Mouse (Mus musculus) granulocyte monocyte progenitor cell, adult 5-6 weeks (primary cell): Measurements from ENCODE around the gene Rcc2. TPM values are rescaled to one million over a fixed set of nuclear protein-coding genes. Genes with fewer than 3 reads are reported as not detected.

Experiments used
- ATAC-seq: replicated peaks from 2 replicates; pipeline ENCODE4 v1.8.0; 2016; ENCODE audit warnings: mild to moderate bottlenecking, moderate TSS enrichment, inconsistent platforms; ENCODE audit not compliant: poor library complexity, severe bottlenecking
- total RNA-seq, 2 experiments: library from RNA; stranded (forward) in 1 of 2; stranded (reverse) in 1 of 2; fragments of 200-712, 200-1000 nt in 1 of 2; fragments of >200 nt in 1 of 2; fragmentation: Nextera tagmentation in 1 of 2; gene quantifications; 2 replicates each; pipeline ENCODE4 v1.2.3; 2014 to 2017

The Rcc2 gene
- total RNA-seq, 2 experiments from 2014 or later = 150 to 176 TPM

DNA sequence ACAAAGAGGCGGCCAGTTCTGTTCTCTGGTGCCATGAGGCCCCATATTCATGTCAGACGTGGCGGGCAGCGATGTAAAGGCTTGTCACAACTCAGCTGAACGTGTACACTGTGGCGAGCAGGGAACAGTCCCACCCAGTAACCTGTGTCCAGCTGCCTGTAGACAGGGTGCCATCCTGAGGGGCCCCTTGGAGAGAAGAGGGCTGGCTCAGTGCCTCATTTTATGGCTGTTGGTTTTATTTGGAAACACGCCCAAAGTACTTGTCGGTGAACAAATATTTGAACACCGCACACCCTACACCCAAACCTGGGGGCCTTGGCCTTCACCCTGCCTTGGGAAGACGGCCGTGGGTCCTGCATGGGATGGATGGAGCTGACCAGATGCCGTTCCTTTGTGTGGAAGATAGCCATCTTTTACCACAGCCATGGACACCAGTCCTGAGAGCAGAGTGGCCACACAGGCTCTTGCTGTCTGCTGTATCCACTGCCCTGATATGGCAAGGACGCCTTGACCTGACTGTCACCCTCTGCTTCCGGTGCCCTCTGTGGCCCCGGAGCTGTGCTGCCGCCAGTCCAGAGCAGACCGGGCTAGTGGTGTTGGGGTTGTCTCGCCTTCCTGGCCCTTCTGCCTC lies 8.1 kb downstream of the Rcc2 start:
- no peak for ATAC-seq

DNA sequence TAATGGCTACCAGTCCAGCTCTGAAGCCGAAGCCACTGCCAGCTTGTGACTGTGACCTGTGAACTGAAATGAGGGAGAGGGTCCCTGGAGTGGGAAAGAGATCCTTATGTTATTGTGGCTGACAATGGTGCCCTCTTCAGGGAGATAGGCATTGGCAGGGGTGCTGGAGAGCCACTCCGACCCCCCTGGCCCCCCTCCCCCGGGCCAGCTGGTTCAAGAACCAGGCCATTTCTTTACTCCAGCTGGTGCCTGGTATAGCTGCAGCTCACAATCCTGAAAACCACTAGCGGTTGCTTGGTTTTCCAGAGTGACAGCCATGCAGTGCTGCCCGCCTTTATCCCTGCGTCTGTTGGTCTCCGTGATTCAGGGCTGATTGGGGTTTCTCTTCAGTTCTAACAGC lies 8.8 kb downstream of the Rcc2 start:
- ATAC-seq = no peak

DNA sequence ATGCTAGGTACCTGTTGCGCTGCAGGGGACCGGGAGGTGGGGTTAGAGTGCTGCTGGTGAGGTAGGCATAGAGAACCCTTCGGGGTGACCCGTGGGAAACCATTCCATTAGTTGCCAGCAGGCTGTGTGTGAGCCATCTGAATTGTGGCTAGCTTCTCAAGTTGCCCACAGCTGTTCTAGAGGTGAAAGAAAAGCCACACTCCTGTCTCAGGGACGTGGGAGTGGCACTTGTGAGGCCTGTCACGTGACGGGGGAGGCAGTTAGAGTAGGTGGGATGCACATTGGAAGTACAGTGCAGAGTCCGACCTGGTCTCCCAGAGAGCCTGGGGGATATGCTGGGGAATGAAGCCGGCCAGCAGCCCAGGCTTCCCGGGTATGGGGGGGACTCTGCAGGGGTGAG lies 9.3 kb downstream of the Rcc2 start:
- no peak for ATAC-seq

DNA sequence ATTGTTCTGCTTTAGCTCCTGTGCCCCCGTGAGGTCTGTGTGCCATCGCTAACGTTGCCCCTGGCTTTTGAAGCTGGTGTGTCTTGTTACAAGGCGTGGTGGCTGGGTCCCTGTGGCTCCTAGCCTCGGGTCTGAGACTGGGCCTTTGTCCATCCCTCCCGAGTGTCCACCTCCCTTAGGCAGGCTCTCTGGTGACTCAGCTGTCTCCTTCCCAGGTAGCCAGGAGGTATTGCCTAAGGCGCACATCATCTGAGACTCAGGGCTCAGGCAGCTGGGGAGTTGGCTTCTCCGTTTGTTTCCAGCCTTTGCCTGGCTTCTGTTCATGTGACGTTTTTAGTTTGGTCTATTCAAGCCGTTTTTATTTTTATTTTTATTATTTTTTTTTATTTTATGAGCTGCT lies 10.4 kb downstream of the Rcc2 start:
- ATAC-seq = no peak

DNA sequence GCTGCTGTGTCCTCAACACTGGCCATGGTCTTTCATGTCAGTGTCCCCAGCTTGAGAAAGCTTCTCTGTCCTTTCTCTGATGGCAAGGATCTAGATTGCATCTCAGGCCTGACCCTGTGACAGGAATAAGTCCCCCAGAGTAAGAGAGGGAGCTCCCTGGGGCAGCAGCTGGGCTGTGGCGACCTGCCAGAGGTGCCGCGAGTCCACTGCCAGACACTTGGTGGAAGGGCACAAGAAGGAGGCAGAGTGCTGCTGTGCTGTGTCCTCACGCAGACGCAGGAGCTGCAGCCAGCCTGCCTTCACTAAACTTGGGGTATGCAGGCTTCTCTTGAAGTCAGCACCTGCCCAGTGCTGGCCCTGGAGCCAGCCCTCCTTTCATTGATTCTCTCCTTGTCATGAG lies 11.0 kb downstream of the Rcc2 start:
- no peak for ATAC-seq

DNA sequence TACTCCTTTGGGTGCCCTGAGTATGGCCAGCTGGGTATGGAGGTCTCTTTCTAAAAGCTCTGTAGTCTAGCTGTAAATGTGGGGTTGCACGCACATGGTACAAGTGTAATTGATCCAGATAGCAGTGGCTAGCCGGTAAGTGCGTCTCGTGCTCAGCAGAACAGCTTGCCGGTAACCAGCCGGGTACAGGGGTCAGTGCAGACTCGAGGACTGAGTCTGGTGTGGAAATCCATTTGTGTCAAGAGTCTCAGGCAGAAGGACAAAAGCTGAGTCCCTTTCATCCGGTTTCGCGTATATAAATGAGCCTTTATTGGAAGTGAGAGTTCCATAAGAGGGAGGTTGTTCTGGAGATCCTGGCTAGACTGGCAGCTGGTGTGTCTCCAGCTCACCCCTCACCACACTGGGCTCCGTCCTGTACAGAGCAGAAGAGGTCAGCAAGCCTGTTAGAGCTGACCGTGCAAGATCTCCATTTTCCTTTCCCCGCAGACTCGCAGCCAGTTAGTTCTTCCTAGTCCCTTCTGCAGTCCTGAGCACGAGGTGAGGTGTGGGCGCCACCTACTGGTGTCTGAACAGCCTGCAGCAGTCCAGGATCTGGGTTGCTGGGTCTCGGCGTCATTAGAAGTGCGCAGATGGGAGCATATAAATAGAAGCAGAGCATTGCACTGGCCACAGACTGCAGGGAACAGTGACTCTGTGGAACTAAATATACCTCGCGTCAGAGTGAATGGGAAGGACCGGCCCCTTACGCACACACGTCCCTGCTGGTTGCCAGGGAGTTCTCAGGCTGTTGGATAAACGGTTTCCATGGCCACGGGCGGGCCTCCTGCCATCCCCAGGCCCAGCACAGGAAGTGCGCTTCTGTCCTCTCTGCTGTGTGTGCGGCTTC lies 13.4 kb downstream of the Rcc2 start:
- peak; percentile 81 for ATAC-seq

DNA sequence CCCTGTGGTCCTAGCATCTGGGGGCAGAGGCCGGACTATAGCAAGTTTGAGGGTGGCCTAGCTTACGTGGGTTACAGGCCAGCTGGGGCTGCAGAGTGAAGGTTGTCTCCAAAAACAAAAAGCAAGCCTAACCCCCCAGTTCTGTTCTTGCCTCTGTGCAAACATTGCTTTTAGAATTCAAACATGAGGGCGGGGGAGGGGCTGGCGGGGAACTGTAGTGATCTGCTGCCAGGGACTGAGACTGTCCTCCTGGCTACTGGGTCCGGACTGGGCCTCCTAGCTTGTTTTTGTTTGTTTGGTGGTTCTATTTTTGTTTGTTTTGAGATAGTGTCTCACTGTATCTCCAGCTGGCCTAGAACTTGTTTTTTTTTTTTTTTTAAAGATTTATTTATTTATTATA lies 14.2 kb downstream of the Rcc2 start:
- no peak for ATAC-seq

DNA sequence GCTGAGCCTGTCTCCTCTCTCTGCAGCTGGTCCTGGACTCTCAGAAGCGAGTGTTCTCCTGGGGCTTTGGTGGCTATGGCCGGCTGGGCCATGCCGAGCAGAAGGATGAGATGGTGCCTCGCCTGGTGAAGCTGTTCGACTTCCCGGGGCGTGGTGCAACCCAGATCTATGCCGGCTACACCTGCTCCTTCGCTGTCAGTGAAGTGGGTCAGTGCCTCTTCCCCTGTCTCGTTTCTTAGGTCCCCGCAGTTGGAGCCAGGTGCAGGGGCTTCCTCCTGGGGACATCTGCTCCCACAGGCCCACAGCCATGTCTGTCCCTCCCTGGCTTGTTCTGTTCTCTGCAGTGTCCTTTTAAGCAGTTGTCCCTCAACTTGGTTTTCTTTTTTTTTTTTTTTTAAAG lies 16.7 kb downstream of the Rcc2 start:
- ATAC-seq = no peak

DNA sequence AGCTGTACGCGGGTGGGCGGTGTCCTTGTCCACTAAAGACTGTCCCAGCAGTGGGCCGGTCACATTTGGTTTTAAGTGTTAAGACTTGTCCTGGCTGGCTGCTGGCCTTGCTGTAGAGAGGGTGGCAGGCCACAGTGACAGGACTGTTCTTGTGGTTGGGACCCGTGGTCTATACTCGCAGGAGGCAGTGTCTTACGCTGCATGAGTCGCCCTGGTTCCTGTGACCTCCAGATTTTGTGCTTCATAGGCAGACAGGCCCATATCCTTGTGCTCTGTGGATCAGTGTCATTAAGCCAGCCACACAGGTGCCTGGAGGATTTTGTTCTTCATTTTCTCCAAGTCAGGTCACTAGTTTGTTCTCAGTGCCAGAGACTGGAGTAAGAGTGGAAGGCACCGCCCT lies 18.1 kb downstream of the Rcc2 start:
- no peak for ATAC-seq

DNA sequence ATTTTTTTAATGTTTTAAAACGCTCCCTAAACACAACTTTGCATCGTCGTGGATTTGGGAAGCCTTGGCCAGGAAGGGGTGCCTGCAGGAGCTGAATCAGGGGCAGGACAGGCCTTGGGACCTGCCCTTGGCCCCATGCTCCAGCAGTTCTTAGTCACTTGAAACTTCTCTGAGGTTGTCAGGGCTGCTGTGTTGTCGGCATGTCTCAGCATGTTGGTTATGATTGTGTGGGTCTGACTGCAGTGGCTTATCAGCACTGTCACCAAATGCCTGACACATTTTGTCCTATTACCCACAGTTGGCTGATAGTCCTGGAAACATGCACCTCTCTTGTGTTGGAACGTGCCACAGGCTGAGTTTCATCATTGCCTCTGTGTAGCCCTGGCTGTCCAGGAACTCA lies 19.8 kb downstream of the Rcc2 start:
- no peak for ATAC-seq

DNA sequence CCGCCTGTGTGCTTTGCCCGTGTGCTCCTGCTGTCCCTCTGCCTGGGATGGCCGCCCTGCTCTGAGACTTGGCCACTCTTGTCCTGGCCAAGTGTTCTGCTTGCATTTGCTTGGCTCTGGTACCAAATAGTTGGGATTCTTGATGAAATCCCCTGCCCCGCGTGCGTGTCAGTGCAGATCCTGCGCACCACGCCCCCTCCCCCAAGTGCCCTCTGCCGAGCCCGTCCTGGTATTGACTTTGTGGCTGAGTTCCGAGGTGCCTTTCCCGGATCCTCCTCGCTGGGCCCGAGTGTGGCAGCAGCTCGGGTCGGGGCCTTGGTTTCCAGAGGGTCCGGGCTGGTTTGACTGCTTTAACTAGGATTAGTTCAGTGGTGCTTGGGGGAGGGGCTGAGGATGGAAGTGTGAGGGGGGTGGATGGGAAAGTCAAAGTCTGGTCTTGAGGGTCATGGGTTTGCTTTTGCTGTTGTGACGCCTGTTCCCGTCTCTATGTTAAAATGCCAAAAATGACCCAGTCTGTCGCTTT lies 21.7 kb downstream of the Rcc2 start:
- no peak for ATAC-seq

DNA sequence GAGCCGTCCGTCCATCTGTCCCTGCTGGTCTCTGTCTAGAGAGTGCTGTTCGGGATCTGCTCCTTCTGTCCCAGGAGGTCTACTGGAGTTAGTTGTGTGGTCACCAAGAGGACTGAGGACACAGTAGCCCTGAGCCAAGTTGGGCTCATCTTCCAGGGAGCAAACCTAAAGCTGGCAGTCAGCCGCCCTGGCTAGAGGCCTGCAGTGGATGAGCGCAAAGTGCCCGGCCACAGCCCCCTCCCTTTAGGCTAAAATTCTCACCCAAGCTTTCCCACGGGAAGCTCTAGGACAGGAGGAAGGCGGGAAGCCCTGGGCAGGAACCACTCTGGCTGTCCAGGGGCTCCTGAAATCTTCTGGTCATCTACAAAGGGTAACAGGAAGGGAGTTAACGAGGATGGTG lies 22.4 kb downstream of the Rcc2 start:
- ATAC-seq = no peak

DNA sequence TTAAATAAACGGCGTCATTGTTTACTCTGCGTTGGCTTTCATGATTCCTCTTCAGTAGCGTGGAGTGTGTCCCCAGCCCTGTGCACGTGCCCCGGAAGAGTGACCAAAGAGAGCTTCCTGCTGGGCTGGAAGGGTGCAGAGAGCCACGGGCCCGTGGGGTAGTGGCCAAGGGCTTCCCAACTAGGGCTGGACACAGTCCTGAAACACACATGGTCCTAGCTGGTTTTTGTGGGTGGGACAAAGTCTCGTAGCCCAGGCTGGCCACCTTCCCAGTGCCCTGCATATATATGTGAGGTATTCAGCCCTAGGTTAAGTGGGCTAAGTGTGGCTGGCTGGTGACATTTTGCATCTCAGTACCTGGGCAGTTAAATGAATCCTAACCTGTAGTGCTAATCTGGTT lies 22.9 kb downstream of the Rcc2 start:
- ATAC-seq = no peak

DNA sequence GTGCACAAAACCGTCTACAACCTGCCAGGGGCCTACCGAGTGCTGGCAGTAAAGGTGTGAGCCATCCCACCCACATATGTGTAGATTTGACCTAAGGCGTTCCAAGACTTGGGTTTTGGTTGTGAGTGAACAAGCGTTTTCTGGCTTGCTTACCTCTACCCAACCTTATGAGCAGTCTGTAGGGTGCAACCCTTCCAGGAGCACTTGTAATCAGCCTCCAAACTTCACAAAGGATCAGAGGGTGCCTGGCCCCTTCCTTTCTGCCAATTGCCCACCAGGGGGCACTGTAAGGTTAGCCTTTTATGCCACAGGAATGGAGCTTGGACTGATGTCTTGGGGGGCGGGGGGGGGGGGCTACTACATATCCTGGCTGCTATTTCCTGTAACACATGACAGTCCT lies 23.5 kb downstream of the Rcc2 start:
- ATAC-seq = 0 out of 2 replicates have a peak, but pooled peaks have one; percentile 25

DNA sequence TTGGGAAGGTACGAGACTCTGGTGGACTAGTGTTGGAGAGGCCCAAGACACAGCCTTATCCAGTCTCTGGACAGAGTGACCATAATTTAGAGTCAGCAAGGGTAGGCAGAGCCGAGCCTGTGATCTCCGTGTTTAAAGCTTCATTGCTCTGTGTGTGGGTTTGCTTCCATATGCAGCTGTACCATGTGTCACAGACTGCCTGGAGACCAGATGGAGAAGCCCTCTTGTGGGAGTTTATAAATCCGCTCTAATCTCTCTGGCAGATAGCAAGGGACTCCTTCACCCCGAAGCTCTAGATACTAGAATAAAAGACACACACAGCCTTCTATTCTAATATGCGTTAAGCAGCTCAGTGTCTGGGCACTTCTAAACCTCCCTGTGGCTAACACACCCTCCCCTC lies 24.4 kb downstream of the Rcc2 start:
- no peak for ATAC-seq

DNA sequence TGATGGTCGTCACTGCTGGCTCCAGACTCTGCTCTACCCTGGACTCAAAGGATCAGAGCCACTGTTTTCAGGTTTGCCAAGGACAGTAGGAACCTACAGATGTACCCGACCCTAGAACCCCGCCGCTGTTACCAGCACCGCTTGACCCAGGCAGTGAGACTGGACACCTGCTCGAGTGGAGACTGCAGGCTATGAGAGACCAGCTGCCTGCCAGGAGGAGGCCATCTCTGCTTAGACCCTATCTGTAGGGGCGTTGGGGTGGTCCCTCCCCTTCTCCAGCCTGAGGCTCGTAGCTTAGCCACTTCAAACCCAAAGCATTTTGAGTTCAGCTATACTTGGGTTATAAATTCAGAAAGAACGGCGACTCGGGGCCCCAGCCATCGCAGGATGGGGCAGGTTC lies 26.6 kb downstream of the Rcc2 start:
- ATAC-seq = no peak

DNA sequence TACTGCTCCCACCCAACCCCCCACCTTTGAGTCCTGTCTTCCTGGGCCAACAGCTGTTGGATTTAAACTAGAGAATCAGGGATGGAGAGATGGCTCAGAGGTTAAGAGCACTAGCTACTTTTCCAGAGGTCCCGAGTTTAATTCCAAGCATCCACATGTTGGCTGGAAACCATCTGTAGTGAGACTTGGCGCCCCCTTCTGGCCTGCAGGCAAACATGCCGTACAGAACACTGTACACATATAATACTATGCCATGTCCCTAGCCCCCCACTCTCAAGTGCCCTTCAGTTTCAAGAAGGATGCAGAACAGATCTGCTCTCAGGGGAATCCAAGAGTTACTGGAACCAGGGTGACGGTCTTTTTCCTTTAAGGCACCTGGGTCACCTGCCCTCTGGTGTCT lies 31.3 kb downstream of the Rcc2 start:
- no peak for ATAC-seq

DNA sequence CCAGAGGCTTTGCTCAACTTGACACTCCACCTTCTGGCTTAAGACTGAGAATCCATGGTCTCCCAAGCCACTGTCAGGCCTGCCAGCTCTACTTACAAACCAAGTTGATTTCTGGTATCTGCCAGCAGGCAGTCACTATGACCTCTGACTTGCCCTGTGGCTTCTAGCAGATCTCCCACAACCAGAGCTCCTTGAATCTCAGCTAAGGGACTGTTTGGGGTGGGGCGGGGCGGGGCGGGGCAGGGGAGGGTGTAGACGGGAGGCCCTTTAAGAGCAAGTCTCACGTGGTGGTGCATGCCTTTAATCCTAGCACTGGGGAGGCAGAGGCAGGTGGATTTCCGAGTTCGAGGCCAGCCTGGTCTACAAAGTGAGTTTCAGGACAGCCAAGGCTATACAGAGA lies 32.5 kb downstream of the Rcc2 start:
- ATAC-seq = no peak

DNA sequence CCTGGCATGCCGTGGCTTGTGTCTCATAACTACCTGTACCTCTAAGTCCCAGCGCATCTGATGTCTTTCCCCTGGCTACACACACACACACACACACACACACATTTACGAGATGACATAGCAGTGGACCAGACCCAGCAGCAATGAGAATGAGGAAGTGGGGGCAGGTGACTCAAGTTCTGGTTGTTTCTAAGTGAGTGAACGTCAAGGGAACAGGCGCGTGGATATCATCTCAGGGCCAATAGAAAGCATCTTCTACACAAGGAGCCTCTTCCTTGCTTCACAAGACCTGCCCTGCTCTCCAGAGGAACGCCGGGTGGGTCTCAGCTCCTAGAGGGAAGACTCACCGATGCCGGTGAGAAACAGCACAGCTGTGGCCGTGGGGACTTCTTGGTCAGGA lies 40.3 kb downstream of the Rcc2 start:
- peak; percentile 65 for ATAC-seq

DNA sequence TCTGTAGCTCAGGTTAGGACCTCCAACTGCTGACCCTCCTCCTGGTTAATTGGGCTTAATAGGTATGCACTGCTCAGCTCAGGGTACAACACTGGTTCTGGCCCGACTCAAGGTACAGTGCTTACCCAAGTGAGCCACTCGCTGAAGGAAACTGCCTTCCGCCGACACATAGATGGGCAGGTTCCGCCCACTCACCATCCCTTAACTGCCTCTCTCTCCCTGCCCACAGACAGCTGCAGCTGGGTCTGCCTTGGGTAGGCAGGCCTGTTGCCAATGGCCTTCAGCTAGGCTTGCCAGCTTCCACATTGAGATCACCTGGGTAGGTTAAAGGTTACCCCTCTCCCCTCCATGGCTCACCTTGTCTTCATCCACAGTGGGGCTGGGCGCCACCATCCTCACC lies 41.1 kb downstream of the Rcc2 start:
- ATAC-seq = 0 out of 2 replicates have a peak, but pooled peaks have one; percentile 3

DNA sequence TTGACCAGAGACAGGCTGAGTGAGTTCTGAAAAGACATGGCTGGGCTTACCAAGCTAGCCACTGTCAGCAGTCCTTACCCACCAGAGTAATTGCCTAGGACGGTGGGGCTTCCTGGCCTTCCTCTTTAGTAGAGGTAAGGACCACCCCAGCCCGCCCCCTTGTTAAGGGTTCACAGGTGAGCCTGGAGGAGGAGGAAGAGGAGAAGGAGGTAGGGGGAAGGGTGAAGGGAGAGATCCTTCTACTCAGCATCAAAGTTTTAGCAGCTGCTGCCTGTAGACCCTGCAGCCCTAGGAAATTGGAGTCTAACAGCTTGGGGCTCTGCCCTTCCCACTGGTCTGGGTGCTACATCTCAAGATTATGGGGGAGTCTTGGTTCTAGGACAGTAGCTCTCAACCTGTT lies 42.2 kb downstream of the Rcc2 start, which contains the start of gene Padi6:
Padi6 (minus strand) TSS at position 101 of the 400 bp plus-strand sequence.
- no peak for ATAC-seq

DNA sequence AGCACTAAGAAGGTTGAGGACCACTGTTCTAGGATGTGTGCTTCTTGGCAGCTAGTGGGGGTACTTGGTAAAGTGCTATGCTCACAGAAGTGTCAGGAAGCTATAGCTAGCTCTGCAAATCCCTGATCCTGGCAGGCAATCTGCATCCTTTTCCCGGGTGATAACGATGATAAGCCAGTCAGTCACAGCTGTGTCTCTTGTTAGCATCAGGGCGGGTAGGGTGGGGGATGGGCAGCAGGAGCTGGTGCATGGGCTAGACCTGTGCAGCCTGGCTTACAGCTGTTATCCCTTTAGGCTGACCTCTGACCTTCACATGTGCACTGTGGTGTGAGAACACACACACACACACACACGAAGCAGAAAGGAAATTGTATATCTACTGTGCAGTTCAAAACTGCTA lies 42.7 kb downstream of the Rcc2 start:
- ATAC-seq = no peak
